Mouse (Mus musculus) kidney, postnatal 36 days (tissue): ENCODE data around the gene Pjvk.
"Not testable (repeated sequence)": the region's sequence is repeated elsewhere in the genome, so short reads cannot be mapped to it uniquely, and the experiment has no call there.

Experiments used
- DNase-seq, 2 experiments: peaks; one replicate each; pipeline ENCODE4 v3.0.0; 2021 to 2022; ENCODE audit warnings: mixed read lengths in 2 of 2

The Pjvk gene

GRCm38 (mm10) chr2:76647883-76648570, at the start of gene Pjvk, which contains the start of gene Prkra:
Gene Pjvk, plus strand, starts transcription at chr2:76648476.
Gene Prkra, minus strand, starts transcription at chr2:76648015.
- peak; percentile 99 to 100 for DNase-seq

DNA sequence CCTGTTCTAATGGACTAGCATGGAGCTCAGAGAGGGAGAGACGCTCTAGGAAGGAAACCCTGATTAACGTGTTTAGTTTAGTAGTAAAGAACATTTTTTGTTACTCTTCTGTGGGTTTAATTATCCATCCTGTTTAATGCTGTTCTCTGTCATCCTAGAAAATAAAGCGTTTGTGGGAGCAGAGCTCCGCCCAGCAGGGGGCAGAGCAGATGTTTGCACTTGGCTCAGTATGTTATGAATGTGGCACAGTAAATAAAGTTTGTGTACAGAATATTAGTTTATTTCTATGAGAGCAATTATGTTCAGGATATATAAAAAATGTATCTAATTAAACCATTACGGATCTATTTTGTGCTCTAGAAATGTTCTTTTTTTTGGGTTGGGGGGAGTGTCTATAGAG, 49.1 kb upstream of the Pjvk start:
- peak; percentile 9 to 53 for DNase-seq

GRCm38 (mm10) chr2:76602256-76602655, 46.0 kb upstream of the Pjvk start:
- no peak for DNase-seq

GRCm38 (mm10) chr2:76606704-76607103, 41.6 kb upstream of the Pjvk start:
- no peak for DNase-seq

DNA sequence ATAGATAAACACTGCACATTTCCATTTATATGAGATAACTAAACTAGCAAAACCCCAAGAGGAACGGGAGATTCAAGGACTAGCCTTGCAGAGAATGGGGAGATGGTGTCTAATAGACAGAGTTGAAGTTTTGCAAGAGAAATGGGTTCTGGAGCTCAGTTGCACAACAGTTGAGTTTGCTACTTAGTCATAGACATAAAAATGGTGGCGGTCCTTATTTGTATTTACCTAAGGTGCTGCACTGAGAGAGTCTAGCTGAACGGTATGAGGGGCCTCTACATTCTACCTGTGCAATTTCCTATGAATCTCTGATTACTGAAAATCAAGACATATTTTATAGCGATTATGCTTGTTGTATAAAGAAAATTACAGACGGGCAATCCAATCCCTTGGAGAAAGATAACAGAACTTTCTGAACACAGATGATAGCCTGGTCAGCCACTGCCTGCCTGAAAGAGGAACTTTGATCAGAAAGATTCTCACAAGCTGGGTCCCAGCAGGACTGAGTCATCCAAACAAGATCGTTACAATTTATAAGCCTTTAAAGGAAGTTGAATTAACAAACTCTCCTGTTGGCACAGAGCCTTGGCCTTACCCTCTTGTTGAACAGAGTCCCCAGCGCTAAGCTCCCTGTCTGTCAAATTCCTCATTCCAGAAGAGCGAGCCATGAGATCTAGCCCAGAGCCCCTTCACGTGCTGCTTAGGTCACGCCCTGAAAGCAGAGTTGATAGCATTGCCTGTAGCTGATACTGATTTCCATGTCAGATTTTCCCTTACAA, 37.8 kb upstream of the Pjvk start:
- no peak for DNase-seq

GRCm38 (mm10) chr2:76611996-76612395, 36.3 kb upstream of the Pjvk start:
- DNase-seq, result no peak

DNA sequence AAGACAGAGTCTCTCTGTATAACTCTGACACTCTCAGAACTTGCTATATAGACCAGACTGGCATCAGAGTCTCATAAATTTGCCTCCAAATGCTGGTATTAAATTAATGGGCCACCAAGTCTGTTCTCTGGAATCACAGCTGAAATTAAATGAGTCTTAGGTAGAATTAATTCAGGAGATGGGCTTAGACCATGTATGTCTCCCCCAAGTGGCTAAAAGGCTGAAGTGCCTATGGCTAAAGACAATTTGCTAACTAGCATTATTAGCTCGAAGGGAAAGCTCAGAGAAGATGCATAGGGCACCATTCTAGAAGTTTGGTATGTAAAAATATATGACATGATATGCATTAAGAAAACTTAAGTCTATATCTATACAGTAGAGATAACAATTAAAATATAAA, 30.2 kb upstream of the Pjvk start:
- DNase-seq, result peak; percentile 39 to 68

DNA sequence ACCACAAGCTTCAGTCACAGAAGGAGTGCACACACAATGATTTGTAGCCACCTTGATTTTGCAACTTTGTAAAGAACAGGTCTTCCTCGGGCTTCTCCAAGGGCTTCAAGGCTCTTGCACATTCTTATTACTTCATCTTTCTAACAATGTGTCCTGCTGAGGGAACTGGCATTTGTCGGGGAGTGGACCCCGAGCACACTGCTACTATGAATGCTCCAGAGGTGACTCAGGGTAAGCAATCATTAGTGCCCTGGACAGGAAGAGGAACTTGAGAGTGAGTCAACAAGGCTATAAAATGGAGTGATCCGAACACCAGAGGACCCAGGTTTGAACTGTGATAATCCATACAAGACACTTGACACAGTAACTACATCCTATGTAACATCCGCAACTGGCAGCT, 28.1 kb upstream of the Pjvk start:
- DNase-seq, result no peak

DNA sequence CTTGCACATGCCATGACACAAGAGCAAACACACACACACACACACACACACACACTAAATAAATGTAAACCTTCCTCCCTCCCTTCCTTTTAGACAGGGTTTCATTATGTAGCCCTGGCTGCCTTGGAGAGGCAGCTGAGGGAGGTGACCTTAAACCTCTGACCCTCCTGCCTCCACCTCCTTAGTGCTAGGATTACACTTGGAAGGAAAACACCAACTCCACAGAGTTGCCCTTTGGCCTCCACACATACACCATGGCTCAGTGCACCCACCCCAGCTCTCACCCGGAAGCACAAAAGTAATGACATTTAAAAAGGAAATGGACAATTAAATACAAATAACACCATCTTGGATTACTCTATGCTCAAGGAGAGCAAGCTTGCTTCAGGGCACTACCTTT, 26.6 kb upstream of the Pjvk start:
- no peak for DNase-seq

DNA sequence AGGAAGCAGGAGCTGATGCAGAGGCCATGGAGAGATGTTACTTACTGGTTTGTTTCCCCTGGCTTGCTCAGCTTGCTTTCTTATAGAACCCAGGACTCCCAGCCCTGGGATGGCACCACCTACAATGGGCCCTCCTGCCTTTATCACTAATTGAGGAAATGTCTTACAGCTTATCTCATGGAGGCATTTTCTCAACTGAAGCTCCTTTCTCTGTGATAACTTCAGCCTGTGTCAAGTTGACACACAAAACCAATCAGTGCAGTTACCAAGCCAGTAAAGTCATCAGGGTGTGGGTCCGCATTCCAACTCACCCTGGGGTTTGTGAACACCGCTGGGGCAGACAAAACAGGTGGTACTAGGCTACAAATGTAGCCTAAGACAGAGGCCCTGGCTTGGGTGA, 26.0 kb upstream of the Pjvk start:
- DNase-seq, result not testable (repeated sequence)

- DNase-seq, result no peak
Measured at GRCm38 (mm10) chr2:76630293-76630692, 18.0 kb upstream of the Pjvk start.

DNA sequence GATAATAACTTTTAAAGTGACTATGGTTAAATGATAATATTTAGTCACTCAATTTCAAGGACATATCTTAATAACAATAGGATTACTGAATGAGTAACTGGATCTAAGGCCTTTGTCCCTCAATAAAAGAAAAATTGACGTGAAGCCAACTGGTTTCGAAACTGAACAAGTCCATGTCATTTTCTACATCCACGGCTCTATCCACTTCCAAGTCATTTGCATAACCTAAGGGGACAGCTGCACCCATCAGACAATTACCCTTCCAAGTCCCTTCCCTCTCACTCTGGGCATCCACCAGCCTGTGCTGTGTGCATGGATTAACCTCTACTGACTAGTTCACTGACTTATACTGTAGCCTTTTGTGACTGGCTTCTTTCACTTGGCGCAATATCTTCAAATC, 16.7 kb upstream of the Pjvk start:
- no peak for DNase-seq

DNA sequence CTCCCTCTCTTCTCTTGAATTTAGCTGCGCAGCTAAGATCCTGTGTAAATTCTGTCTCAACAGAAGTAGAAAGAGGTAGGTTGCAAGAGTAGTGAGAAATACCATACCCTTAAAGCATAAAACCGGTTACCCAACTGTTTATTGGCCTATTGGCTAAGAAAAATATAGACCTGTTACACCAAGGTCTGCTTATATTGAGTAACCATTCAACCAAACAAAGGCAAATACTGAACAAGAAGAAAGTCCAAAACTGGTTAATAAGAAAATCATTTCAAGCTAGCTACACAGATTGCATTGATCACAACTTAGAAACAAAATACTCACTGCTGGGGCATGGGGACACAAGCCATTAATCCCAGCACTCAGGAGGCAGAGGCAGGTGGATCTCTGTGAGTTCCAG, 8.6 kb upstream of the Pjvk start:
- DNase-seq, result no peak

GRCm38 (mm10) chr2:76643801-76644200, 4.5 kb upstream of the Pjvk start:
- no peak for DNase-seq

GRCm38 (mm10) chr2:76647441-76647869, 821 bp upstream of the Pjvk start:
- no peak for DNase-seq

GRCm38 (mm10) chr2:76648666-76649141, 428 bp downstream of the Pjvk start:
- no peak for DNase-seq

DNA sequence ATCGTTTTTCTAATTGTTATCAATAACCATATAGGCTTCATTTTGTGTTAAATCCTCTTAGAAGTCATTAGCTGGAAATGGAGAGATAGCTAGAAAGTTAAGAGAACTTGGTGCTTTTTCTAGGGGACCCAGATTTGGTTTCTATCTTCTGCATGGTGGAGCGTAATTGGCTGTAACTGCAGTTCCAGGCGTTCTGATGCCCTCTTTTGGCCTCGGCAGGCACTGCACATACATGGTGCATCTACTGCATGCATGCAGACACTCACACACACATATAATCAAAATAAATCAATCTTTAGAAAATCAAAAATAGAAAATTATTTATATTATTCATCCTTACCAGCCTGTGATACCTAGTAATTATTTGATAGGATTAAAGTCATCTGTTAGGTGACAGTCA, 4.8 kb downstream of the Pjvk start:
- no peak for DNase-seq

GRCm38 (mm10) chr2:76654646-76655045, 6.4 kb downstream of the Pjvk start:
- peak; percentile 30 to 36 for DNase-seq

DNA sequence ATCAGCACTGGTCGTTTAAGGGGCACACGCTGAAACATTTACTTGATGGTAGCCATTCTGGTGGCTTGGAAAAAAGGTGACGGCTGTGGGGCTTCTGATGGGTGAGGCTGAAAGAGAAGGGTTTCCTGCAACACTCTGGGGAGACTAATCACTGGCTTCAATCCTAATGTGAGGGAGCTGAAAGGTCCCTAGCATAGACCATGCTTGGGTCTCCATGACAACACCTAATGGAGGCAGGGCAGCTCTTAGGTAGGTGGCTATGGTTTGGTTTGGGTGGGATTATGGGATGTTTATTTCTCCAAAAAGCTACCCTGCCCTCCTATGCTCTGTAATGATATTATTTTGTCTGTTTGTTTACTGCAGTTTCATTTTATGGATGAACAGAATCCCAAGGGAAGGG, 7.2 kb downstream of the Pjvk start:
- DNase-seq, result no peak

GRCm38 (mm10) chr2:76655982-76656381, 7.7 kb downstream of the Pjvk start:
- peak; percentile 42 to 43 for DNase-seq

DNA sequence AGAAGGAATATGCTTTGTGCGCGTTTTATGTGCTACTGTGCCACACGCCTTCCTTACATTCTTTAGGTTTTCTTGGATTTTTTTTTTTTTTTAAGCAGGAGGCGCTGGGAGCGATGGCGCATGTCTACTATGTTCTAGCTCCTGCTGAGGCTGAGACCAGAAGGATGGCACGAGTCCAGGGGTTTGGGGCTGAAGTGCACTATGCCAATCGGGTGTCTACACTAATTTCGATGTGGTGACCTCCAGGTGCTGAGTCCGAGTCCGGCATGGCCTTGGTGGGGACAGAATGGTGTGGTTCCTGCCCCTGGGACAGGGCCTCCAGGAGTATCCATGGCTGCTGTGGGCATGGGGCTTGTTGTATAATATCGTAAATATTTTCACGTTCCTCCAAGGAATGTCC, 10.3 kb downstream of the Pjvk start:
- no peak for DNase-seq

DNA sequence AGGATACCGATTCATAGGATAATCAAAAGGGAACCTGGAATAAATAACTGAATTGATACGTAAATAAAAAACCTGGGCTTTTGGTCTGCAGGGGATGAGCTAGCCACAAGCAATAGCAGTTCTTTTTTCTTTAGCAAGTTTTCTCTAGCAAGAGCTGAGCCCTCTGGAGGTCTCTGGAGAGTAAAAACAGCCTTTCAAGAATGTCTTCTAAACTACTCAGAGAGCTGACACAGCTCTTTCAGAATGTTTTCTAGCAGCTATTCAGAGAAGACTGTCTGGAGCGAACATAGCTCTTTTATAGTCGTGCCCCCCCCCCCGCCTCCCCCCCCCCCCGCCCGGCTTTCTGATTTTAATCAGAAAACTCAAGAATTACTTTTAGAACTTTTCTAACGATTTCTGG, 11.1 kb downstream of the Pjvk start:
- no peak for DNase-seq

- DNase-seq, result peak in 1 of 2 experiments; percentile 65
Measured at GRCm38 (mm10) chr2:76665531-76665930, 17.3 kb downstream of the Pjvk start.

DNA sequence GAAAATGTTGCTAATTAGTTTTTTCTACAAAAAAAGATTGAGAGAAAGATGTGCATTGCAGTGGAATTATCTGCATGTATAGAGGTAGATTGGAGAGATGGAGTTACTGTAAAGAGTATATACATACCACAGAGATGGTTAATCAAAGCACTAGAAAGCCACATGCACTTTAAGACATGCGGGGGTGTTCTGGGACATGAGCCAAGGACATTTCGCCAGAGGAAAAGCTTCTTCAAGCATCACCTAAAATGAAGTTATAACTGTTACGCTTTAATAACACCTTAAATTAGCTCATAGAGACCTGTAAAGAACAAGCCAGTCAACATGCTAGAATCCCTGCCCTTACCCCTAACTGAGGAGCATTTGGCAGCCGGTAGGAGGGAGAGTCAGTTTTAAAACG, 18.9 kb downstream of the Pjvk start:
- DNase-seq, result no peak
